Mouse (Mus musculus): ENCODE results near the gene Tmem129. TPM values are rescaled to one million over a fixed set of nuclear protein-coding genes. Genes with fewer than 3 reads are reported as not detected.

The Tmem129 gene
- total RNA-seq, 2 experiments from 2014 or later, result 20.2 to 21.8 TPM

DNA sequence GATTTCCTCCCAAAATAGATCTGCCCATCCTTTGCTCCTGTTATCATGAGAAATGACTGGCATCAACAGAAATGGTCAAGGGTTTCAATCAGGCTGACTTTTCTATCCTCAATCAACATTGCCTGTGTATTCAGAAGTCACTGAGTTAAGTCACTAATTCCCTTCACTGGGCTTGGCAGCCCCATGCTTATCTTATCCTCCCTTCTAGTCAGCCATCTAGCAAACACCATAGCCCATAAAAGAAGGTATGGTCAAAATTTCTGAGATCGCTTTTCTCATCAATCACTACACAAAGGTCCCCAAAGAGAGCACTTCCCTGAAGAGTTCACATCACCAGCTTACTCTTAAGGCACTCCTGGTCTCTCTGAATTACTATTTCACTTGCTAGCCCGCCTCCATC lies 7.2 kb downstream of the Tmem129 start:
- DNase-seq (ENCODE audit: low spot score in 2 of 2), result no peak

DNA sequence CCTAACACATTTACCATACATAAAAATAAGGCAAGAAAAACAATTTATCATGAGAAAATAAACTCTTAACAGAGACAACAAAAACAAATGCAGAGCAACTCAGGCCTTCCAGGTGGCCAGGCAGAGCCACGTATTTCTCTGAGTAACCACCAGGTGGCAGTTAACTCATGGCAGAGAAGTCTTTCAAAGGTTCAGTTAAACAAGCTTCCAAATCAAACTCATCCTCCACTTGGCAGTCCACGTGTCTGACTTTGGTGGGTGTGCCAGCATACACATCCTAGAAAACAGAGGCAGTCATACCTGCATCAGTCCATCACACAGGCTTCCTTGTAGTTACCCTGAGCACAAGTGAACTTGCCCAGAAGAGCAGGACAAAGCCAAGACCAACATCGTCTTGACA lies 17.6 kb downstream of the Tmem129 start:
- no peak for DNase-seq (ENCODE audit: low spot score in 2 of 2)

GRCm38 (mm10) chr5:33638826-33639225 lies 19.4 kb downstream of the Tmem129 start:
- DNase-seq (ENCODE audit: low spot score in 2 of 2), result no peak

DNA sequence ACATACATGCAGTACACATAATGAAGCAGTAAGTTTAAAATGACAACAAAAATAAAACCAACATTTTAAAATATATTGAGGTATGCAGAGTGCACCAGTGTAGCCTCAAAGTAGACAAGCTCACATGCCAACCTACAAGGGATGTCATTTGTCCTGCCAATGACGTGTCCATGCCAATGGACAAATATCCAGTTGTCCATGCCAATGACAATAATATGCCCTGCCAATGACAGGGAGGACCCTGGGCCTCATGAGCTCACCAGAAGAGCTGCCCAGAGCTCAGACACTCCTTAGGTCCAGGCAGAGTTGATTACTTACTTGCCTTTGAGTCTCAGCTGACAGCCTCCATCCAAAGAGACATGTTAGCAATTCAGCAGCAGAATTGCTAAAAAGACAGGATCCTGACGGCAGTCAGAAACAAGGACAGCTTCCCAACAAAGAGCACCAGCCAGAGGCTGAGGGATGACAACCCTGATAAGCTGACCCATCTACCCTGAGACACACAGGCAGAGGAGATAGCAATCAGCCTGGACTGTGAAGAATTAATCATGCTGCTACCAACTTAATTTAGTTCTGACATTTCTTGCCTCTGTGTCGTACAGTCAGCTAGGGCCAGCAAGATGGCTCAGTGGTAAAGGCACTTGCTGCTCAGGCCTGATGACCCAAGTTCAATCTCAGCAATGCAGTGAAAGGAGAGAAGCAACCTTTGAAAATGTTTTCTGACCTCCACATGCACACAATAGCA lies 20.4 kb downstream of the Tmem129 start:
- no peak for DNase-seq (ENCODE audit: low spot score in 2 of 2)

- no peak for DNase-seq (ENCODE audit: low spot score in 2 of 2)
These were observed 22.9 kb downstream of the Tmem129 start for GRCm38 (mm10) chr5:33635361-33635760.

GRCm38 (mm10) chr5:33632526-33632925 lies 25.7 kb downstream of the Tmem129 start:
- DNase-seq (ENCODE audit: low spot score in 2 of 2), result no peak

DNA sequence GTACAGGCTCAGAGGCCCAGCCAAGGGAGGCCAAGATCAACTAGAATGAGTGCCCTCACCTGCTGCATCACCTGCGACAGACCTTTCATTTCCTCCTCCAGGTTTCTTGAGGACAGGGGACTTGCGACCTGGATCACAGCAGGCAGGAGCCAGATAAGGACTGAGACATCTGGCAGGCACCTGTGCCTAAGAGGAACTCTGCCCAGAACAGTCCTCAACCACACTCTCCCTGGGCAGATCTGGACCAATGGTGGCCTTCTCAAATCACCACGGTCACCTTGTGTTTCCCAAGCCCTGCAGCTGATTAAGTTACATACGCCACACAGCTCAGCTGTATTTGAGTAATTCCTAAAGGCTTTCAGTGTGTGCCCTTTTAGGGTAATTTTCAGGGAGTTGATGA lies 27.6 kb downstream of the Tmem129 start:
- no peak for DNase-seq (ENCODE audit: low spot score in 2 of 2)

- DNase-seq (ENCODE audit: low spot score in 2 of 2), result no peak
These were observed 28.2 kb downstream of the Tmem129 start for GRCm38 (mm10) chr5:33630061-33630460.

DNA sequence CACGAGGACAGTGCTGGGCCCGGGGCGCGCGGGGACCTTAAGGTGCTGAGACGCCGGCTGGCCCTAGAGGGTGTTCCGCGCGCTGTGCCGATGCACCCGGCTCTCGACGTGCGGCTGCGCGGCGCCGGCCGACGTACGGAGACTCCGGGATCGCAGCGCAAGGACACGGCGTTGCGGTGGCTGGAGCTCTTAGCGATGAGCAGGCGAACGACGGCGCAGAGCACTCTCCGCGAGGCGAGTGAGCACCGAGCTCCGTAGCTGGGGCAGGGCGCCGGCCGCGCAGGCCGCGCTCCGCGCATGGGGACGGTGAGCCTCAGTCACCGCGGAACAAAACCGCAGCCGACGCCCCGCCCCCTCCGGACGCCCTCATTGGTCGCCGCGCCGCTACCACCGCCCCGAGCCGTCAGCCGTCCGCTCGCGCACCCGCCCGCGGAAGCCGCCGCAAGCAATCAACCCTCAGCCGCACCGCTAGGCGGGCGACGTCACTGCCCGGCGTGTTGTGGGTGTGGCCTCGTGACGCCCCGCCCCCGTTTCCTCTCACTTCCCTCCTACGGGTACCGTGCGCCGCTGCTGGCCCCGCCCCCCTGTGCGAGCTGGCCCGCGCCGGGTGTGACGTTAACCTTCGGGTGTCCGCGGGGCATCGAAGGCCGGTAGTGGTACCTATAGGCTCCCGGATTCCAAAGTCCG lies 28.8 kb downstream of the Tmem129 start, which contains the start of the genes Fam53a and Gm9903:
Gene Fam53a (minus strand): TSS at position 335 of the 687 bp plus-strand sequence.
Gene Gm9903 (plus strand): TSS at position 625 of the 687 bp plus-strand sequence.
- peak; percentile 100 for DNase-seq (ENCODE audit: low spot score in 2 of 2)

GRCm38 (mm10) chr5:33628820-33629300 lies 29.4 kb downstream of the Tmem129 start:
- DNase-seq (ENCODE audit: low spot score in 2 of 2), result peak; percentile 11 to 46

GRCm38 (mm10) chr5:33627968-33628367 lies 30.2 kb downstream of the Tmem129 start:
- no peak for DNase-seq (ENCODE audit: low spot score in 2 of 2)

GRCm38 (mm10) chr5:33623766-33624165 lies 34.5 kb downstream of the Tmem129 start:
- DNase-seq (ENCODE audit: low spot score in 2 of 2), result no peak

- DNase-seq (ENCODE audit: low spot score in 2 of 2), result no peak
These were observed 35.5 kb downstream of the Tmem129 start for GRCm38 (mm10) chr5:33622671-33623070.

- no peak for DNase-seq (ENCODE audit: low spot score in 2 of 2)
These were observed 43.8 kb downstream of the Tmem129 start for GRCm38 (mm10) chr5:33614391-33614790.

DNA sequence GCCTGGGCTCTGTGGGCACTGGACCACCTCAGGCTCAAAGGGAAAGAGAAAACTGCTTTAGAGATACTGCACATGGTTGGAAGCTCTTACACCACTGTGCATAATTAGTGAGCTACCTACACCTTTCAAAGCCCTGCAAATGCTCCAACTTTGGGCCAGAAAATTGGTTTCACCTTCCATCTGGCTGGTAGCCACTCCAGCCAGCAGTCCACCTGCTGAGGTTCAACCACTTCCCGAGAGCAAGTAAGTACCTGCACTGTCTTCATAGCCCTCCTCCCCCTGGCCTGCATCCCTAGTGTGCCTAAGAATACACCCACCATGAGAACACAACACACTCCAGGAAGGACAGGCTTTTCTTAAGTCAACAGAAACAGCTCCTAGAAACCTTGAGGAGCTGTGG lies 46.4 kb downstream of the Tmem129 start:
- no peak for DNase-seq (ENCODE audit: low spot score in 2 of 2)

DNA sequence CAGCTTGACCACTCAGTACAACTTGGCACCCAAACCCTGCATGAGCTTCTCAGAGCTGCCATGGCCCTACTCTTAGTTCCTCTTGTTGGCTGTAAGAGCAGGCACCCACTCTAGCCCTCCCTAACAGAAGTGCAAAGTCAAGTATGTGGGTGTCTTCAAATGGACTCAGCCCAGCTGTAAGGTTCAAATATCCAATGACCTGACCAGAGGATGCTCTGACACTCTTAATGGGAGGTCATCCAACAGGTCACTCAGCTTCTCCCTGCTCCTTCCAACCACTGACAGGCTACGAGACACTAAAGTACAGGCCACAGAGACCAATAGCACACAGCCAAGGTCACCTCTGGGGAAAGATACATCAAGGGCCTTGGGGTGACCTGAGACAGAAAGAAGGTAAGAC lies 49.0 kb downstream of the Tmem129 start:
- DNase-seq (ENCODE audit: low spot score in 2 of 2), result no peak

DNA sequence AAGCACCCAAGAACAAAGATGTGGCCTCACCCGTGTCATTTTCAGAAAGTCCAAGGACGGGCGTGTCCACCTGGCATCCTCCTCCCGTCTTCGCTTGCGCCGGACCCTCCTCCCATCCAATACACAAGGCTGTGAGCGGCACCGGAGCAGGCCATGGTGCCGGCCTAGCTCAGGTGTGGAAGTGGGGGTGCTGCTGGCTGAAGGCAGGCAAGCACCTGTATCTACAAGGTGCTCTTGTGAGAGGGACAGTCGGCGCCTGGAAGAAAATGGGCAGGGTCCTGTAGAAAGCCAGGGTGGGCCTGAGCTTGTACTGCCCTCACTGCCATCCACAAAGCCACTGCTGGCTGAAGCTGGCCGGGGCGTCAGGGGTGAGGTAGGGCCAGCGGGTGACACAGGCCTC lies 50.8 kb downstream of the Tmem129 start:
- DNase-seq (ENCODE audit: low spot score in 2 of 2), result no peak

DNA sequence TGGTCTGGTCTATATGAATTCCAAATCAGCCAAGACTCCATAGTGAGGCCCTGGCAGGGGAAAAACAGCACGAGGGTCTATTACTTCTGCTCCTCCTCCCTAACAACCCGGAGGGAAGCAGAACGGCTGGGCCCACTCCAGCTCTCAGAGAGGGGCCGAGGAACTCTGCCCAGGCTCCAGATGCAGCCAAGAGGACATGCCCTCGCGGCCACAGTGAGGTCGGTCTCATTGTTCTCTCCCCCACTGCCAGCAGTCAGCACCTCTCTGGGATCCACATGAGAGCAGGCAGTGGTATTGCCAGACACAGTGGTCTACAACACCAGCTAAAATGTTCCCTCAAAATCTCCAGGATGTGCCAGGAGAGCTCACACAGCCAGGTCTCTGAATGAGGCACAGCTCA lies 51.6 kb downstream of the Tmem129 start:
- DNase-seq (ENCODE audit: low spot score in 2 of 2), result no peak

DNA sequence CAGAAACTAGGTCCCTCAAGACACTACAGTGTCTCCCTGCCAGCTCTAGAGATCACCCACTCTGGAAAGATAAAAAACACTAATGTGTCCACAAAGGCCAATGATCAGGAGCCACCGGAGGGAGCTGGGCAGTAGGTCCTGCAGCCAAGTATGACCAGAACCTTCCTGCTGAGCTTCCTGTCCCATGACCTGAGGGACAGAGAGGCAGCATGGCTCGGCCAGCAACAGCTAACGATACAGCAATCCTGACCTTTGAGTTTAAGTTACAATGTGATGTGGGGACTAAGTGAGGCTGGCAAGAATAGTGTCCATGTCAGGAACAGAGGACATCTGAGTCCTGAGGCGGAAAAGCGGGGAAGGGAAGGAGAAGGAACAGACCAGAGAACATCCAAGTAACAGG lies 52.9 kb downstream of the Tmem129 start:
- DNase-seq (ENCODE audit: low spot score in 2 of 2), result no peak
